Mouse (Mus musculus) megakaryocyte, adult 5-6 weeks (primary cell): ENCODE results near the gene Prpf4. TPM values are rescaled to one million over a fixed set of nuclear protein-coding genes. Genes with fewer than 3 reads are reported as not detected.

Experiments used
- ATAC-seq: 2 replicates; pipeline ENCODE4 v1.8.0; 2016; ENCODE audit warnings: mild to moderate bottlenecking, inconsistent platforms; ENCODE audit not compliant: poor library complexity, severe bottlenecking
- total RNA-seq, 2 experiments: library from RNA; stranded (forward) in 1 of 2; stranded (reverse) in 1 of 2; fragments of 153-499, 151-499 nt in 1 of 2; fragments of 221-1000, 200-1000 nt in 1 of 2; gene quantifications; 2 replicates each; pipeline versions ENCODE4 v1.2.3 to v1.2.4; 2015 to 2017

Prpf4 gene
- total RNA-seq, 2 experiments from 2014 or later = 11.2 TPM

- ATAC-seq = no peak
Observed at GRCm38 (mm10) chr4:62433939-62434870, 25.6 kb downstream of the Prpf4 start.

GRCm38 (mm10) chr4:62435081-62435480 lies 26.5 kb downstream of the Prpf4 start, which contains the start of gene Rnf183:
TSS of gene Rnf183 (minus strand) at chr4:62435252.
- ATAC-seq = no peak

GRCm38 (mm10) chr4:62437256-62437778 lies 28.7 kb downstream of the Prpf4 start:
- no peak for ATAC-seq

GRCm38 (mm10) chr4:62437871-62438270 lies 29.3 kb downstream of the Prpf4 start:
- no peak for ATAC-seq

GRCm38 (mm10) chr4:62439793-62440192 lies 31.2 kb downstream of the Prpf4 start:
- ATAC-seq = no peak

- no peak for ATAC-seq
Observed at GRCm38 (mm10) chr4:62440544-62440943, 31.9 kb downstream of the Prpf4 start.

- ATAC-seq = no peak
Observed at GRCm38 (mm10) chr4:62440986-62441385, 32.4 kb downstream of the Prpf4 start.

GRCm38 (mm10) chr4:62454995-62455394 lies 46.4 kb downstream of the Prpf4 start:
- ATAC-seq = peak; percentile 49

GRCm38 (mm10) chr4:62459081-62459480 lies 50.5 kb downstream of the Prpf4 start:
- no peak for ATAC-seq

- no peak for ATAC-seq
Observed at GRCm38 (mm10) chr4:62460348-62460747, 51.8 kb downstream of the Prpf4 start.

- no peak for ATAC-seq
Observed at GRCm38 (mm10) chr4:62463124-62463523, 54.5 kb downstream of the Prpf4 start.

GRCm38 (mm10) chr4:62468158-62468557 lies 59.6 kb downstream of the Prpf4 start:
- ATAC-seq = no peak

GRCm38 (mm10) chr4:62470598-62471051 lies 62.0 kb downstream of the Prpf4 start, which contains the start of gene Wdr31:
TSS of gene Wdr31 (minus strand) at chr4:62470896.
- peak; percentile 100 for ATAC-seq

- ATAC-seq = no peak
Observed at GRCm38 (mm10) chr4:62472071-62472470, 63.5 kb downstream of the Prpf4 start.

- ATAC-seq = no peak
Observed at GRCm38 (mm10) chr4:62475131-62475530, 66.5 kb downstream of the Prpf4 start.

GRCm38 (mm10) chr4:62475793-62476192 lies 67.2 kb downstream of the Prpf4 start:
- no peak for ATAC-seq

Other genes starting within 250 kb of the Prpf4 start
- not detected in 2 replicates for gene Zfp37, start 177.8 kb upstream of the Prpf4 start, total RNA-seq (2015)
- not detected in 2 replicates for gene Zfp37, start 177.8 kb upstream of the Prpf4 start, total RNA-seq (2017)
- 61.5 and 74.8 TPM in 2 replicates for gene Slc31a2, start 146.2 kb upstream of the Prpf4 start, total RNA-seq (2015)
- gene Slc31a2, start 146.2 kb upstream of the Prpf4 start, total RNA-seq (2017) = 49.5 and 54.3 TPM in 2 replicates
- 46.8 and 47.6 TPM in 2 replicates for gene Fkbp15, start 48.2 kb upstream of the Prpf4 start, total RNA-seq (2015)
- gene Fkbp15, start 48.2 kb upstream of the Prpf4 start, total RNA-seq (2017) = 110 and 118 TPM in 2 replicates
- 23.2 and 26.1 TPM in 2 replicates for gene Slc31a1, start 48.1 kb upstream of the Prpf4 start, total RNA-seq (2015)
- 20.7 and 25.3 TPM in 2 replicates for gene Slc31a1, start 48.1 kb upstream of the Prpf4 start, total RNA-seq (2017)
- 98.2 and 100 TPM in 2 replicates for gene Cdc26, start 155 bp upstream of the Prpf4 start, total RNA-seq (2015)
- 71.7 and 85.0 TPM in 2 replicates for gene Cdc26, start 155 bp upstream of the Prpf4 start, total RNA-seq (2017)
- not detected in 2 replicates for gene Rnf183, start 26.5 kb downstream of the Prpf4 start, total RNA-seq (2015)
- gene Rnf183, start 26.5 kb downstream of the Prpf4 start, total RNA-seq (2017) = not detected in 2 replicates
- gene Wdr31, start 62.1 kb downstream of the Prpf4 start, total RNA-seq (2015) = not detected in 2 replicates
- not detected in 2 replicates for gene Wdr31, start 62.1 kb downstream of the Prpf4 start, total RNA-seq (2017)
- 0.57 TPM in 1 of 2 replicates, not detected in the other for gene Bspry, start 71.3 kb downstream of the Prpf4 start, total RNA-seq (2015)
- 0.08 and 0.18 TPM in 2 replicates for gene Bspry, start 71.3 kb downstream of the Prpf4 start, total RNA-seq (2017)
- 0.14 TPM in 1 of 2 replicates, not detected in the other for gene Hdhd3, start 94.7 kb downstream of the Prpf4 start, total RNA-seq (2015)
- gene Hdhd3, start 94.7 kb downstream of the Prpf4 start, total RNA-seq (2017) = not detected in 2 replicates
- 12.5 and 16.9 TPM in 2 replicates for gene Alad, start 111.1 kb downstream of the Prpf4 start, total RNA-seq (2015)
- 5.1 and 9.2 TPM in 2 replicates for gene Alad, start 111.1 kb downstream of the Prpf4 start, total RNA-seq (2017)
- 22.8 and 22.9 TPM in 2 replicates for gene Pole3, start 116.3 kb downstream of the Prpf4 start, total RNA-seq (2015)
- 28.6 and 38.4 TPM in 2 replicates for gene Pole3, start 116.3 kb downstream of the Prpf4 start, total RNA-seq (2017)
- gene 4933430I17Rik, start 116.6 kb downstream of the Prpf4 start, total RNA-seq (2015) = 0.31 TPM in 1 of 2 replicates, not detected in the other
- gene 4933430I17Rik, start 116.6 kb downstream of the Prpf4 start, total RNA-seq (2017) = 0.26 TPM in 1 of 2 replicates, not detected in the other
- gene Rgs3, start 151.1 kb downstream of the Prpf4 start, total RNA-seq (2015) = 45.0 and 51.3 TPM in 2 replicates
- gene Rgs3, start 151.1 kb downstream of the Prpf4 start, total RNA-seq (2017) = 46.1 and 69.8 TPM in 2 replicates